In the genomic region with DNA sequence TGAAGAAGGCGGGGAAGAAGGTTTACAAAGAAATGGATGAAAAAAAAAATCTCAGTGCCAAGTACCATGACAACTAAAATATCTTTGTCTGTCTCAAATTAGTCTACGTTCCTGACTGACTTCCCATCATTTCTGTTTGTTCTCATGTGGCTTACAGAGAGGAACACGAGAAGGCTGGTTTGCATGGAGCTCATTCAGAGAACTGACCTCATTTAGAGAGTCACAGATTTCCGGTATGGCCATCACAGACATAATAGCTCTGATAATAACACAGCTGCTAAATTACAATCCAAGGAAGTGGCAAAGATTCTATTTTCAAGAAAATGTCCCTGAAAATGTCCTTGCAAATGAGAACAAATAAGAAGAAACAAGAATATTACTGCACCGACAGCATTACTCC, we compare ENCODE assay signal across 28 mouse cellular contexts.
A peak's percentile ranks its signal among the peaks of the same experiment; 100 is the strongest.
DNase-seq lines count a peak whose midpoint lies in the region; ATAC-seq and TF ChIP-seq lines count a peak whose summit lies in the region.
"Had no signal": no experiment of that assay in that cellular context is flagged by ENCODE, and none has a peak within 500 bp of the region (broad histone marks: within the 10 kb centered on the region; RNA-seq: fewer than 3 reads in every experiment).

No protein-coding gene starts in this region.

- 44% methylated on average over 5 of the region's 5 CpGs for WGBS in heart, adult 2 months
- WGBS in kidney, embryonic 14.5 days: 81% methylated on average over 5 of the region's 5 CpGs

- no peak for ATAC-seq in kidney, embryonic 14.5 days (ENCODE audit: low FRiP score, low TSS enrichment)
- ATAC-seq: CD4-positive, CD25-positive, alpha-beta regulatory T cell, adult 4 months; forebrain, postnatal 0 days; hindbrain, postnatal 0 days; intestine, embryonic 15.5 days; midbrain, embryonic 16.5 days had no signal

- no peak overlapping the region for H3K4me2 ChIP-seq in kidney, embryonic 14.5 days (replicated peaks; ENCODE audit: low read depth, low read length)
- H3K4me2 ChIP-seq: forebrain, embryonic 12.5 days; heart, embryonic 12.5 days; hindbrain, embryonic 12.5 days; intestine, embryonic 15.5 days; kidney, embryonic 15.5 days; limb, embryonic 12.5 days; liver, embryonic 11.5 days; midbrain, embryonic 11.5 days had no signal

- no peaks in the 10 kb centered on the region for H3K9me3 ChIP-seq in kidney, embryonic 14.5 days (ENCODE audit: control insufficient read depth, low read length)
- H3K9me3 ChIP-seq: forebrain, embryonic 12.5 days; heart, embryonic 12.5 days; hindbrain, embryonic 12.5 days; intestine, embryonic 15.5 days; kidney, embryonic 15.5 days; limb, embryonic 12.5 days had no signal

- no peak for TF ChIP-seq POLR2A in heart, adult 2 months (IDR thresholded peaks at IDR 0.05; ENCODE audit: insufficient read depth, low read depth, low read length)
- no peak for TF ChIP-seq POLR2A in embryonic fibroblast, embryonic 13.5 days (IDR thresholded peaks at IDR 0.05; ENCODE audit: low read depth, low read length)

- H3K27ac ChIP-seq in heart, adult 2 months: peak overlapping the region; percentile 47
- H3K27ac ChIP-seq in kidney, embryonic 14.5 days (ENCODE audit: low read depth, low read length): no peak overlapping the region
- H3K27ac ChIP-seq in embryonic fibroblast, embryonic 13.5 days (ENCODE audit: insufficient read depth, low read length): peak overlapping the region; percentile 51
- H3K27ac ChIP-seq: forebrain, embryonic 12.5 days; hindbrain, embryonic 12.5 days; hindbrain, postnatal 0 days; intestine, embryonic 15.5 days; kidney, embryonic 15.5 days; limb, embryonic 12.5 days had no signal

- H3K4me1 ChIP-seq in heart, adult 2 months (ENCODE audit: control insufficient read depth, insufficient read depth, low read length): peaks cover 3% of the 10 kb centered on the region
- no peaks in the 10 kb centered on the region for H3K4me1 ChIP-seq in kidney, embryonic 14.5 days (ENCODE audit: control insufficient read depth, insufficient read depth, low read length)
- H3K4me1 ChIP-seq in embryonic fibroblast, embryonic 13.5 days (ENCODE audit: control insufficient read depth, insufficient read depth, low read length): no peaks in the 10 kb centered on the region
- H3K4me1 ChIP-seq: forebrain, embryonic 12.5 days; heart, embryonic 12.5 days; hindbrain, embryonic 12.5 days; intestine, embryonic 15.5 days; kidney, embryonic 15.5 days; limb, embryonic 12.5 days had no signal

- H3K36me3 ChIP-seq in heart, adult 2 months (ENCODE audit: control insufficient read depth, insufficient read depth, low read length): no peaks in the 10 kb centered on the region
- no peaks in the 10 kb centered on the region for H3K36me3 ChIP-seq in kidney, embryonic 14.5 days (ENCODE audit: control insufficient read depth, insufficient read depth, low read length)
- H3K36me3 ChIP-seq: forebrain, embryonic 12.5 days; heart, embryonic 12.5 days; hindbrain, embryonic 12.5 days; intestine, embryonic 15.5 days; kidney, embryonic 15.5 days; limb, embryonic 12.5 days had no signal

- TF ChIP-seq EP300 in heart, adult 2 months (IDR thresholded peaks at IDR 0.05; ENCODE audit: insufficient read depth, low read depth, low read length): no peak

- no peaks in the 10 kb centered on the region for H3K27me3 ChIP-seq in heart, adult 2 months (ENCODE audit: control insufficient read depth, insufficient read depth, low read length)
- no peaks in the 10 kb centered on the region for H3K27me3 ChIP-seq in kidney, embryonic 14.5 days (ENCODE audit: control insufficient read depth, insufficient read depth, low read length)
- H3K27me3 ChIP-seq: forebrain, embryonic 12.5 days; heart, embryonic 12.5 days; hindbrain, embryonic 12.5 days; intestine, embryonic 15.5 days; kidney, embryonic 15.5 days; limb, embryonic 12.5 days had no signal

- no peaks in the 10 kb centered on the region for H3K79me2 ChIP-seq in heart, adult 2 months (replicated peaks; ENCODE audit: control insufficient read depth, insufficient read depth, low read length)

- intact Hi-C loops in heart, adult 2 months (cut with DNase I): no loop called here

- TF ChIP-seq CTCF in heart, adult 2 months (IDR thresholded peaks at IDR 0.05): no peak
- no peak for TF ChIP-seq CTCF in embryonic fibroblast, embryonic 13.5 days (IDR thresholded peaks at IDR 0.05; ENCODE audit: borderline replicate concordance, insufficient read depth, low read length)

- H3K9ac ChIP-seq in heart, adult 2 months (ENCODE audit: low read depth, low read length): no peak overlapping the region
- H3K9ac ChIP-seq in kidney, embryonic 14.5 days (ENCODE audit: low read depth, low read length): no peak overlapping the region
- H3K9ac ChIP-seq: forebrain, embryonic 12.5 days; forebrain, postnatal 0 days; heart, embryonic 12.5 days; hindbrain, embryonic 12.5 days; intestine, embryonic 15.5 days; kidney, embryonic 15.5 days; limb, embryonic 12.5 days had no signal

- no peak overlapping the region for H3K4me3 ChIP-seq in heart, adult 2 months
- no peak overlapping the region for H3K4me3 ChIP-seq in kidney, embryonic 14.5 days (ENCODE audit: low read length)
- H3K4me3 ChIP-seq in embryonic fibroblast, embryonic 13.5 days (ENCODE audit: insufficient read depth, low read length): no peak overlapping the region
- H3K4me3 ChIP-seq: forebrain, embryonic 12.5 days; heart, embryonic 12.5 days; hindbrain, embryonic 12.5 days; intestine, embryonic 15.5 days; kidney, embryonic 15.5 days; limb, embryonic 12.5 days had no signal

- no peak for DNase-seq in heart, adult 2 months
- no peak for DNase-seq in heart, adult 8-10 months (ENCODE audit: low spot score)
- peak; percentile 9 for DNase-seq in kidney, adult 9 months
- peak; percentile 28 for DNase-seq in Muller cell, postnatal 12 days (ENCODE audit: inconsistent ontology term)
- DNase-seq in urinary bladder, adult 2 months (ENCODE audit: low spot score): no peak
- DNase-seq: adrenal gland, postnatal 25 days; cerebellum, adult 18-20 months; cerebellum, postnatal 14 days; forebrain, postnatal 0 days; gastrocnemius, postnatal 25 days; kidney, postnatal 4 days; lung, postnatal 36 days; right cerebral cortex, adult 18-20 months; thymus, adult 2 months; thymus, postnatal 36 days had no signal

Comparison
In these comparisons a context has a peak if more than half of its experiments do, and no peak if none do; other contexts are left out.
1. DNase-seq: peak in kidney, adult 9 months (single experiment) and Muller cell, postnatal 12 days (single experiment); none in heart, adult 2 months (0 of 2), heart, adult 8-10 months (single experiment) and urinary bladder, adult 2 months (single experiment).